Mouse (Mus musculus) heart, adult 2 months (tissue): ENCODE results near the gene Myo18b. TPM values are rescaled to one million over a fixed set of nuclear protein-coding genes. Genes with fewer than 3 reads are reported as not detected.

Source experiments
- DNase-seq, 2 experiments: peaks; one replicate each; pipeline ENCODE4 v3.0.0; 2021
- H3K27ac ChIP-seq: fragments of 200-600 bp; 2 replicates; pipeline ENCODE4 v1.8.1; 2022
- H3K27me3 ChIP-seq: fragments of 200-500 bp; 2 replicates; pipeline ENCODE4 v1.6.1; 2012; ENCODE audit warnings: mild to moderate bottlenecking, low read length, inconsistent platforms, mixed read lengths; ENCODE audit not compliant: control insufficient read depth, insufficient read depth
- H3K36me3 ChIP-seq: fragments of 200-500 bp; 2 replicates; pipeline ENCODE4 v1.6.1; 2012; ENCODE audit warnings: low read length, inconsistent platforms; ENCODE audit not compliant: control insufficient read depth, insufficient read depth
- H3K4me1 ChIP-seq: fragments of 200-500 bp; 2 replicates; pipeline ENCODE4 v1.6.1; 2011; ENCODE audit warnings: low read length; ENCODE audit not compliant: control insufficient read depth, insufficient read depth
- H3K4me3 ChIP-seq: fragments of 200-600 bp; 2 replicates; pipeline ENCODE4 v1.8.1; 2022
- H3K79me2 ChIP-seq: fragments of 200-500 bp; replicated peaks from 2 replicates; pipeline ENCODE4 v1.6.1; 2012; ENCODE audit warnings: mild to moderate bottlenecking, inconsistent platforms, low read length, moderate library complexity, mixed read lengths; ENCODE audit not compliant: control insufficient read depth, insufficient read depth
- H3K9ac ChIP-seq: fragments of 200-500 bp; 2 replicates; pipeline ENCODE4 v1.6.1; 2012; ENCODE audit warnings: low read depth, mild to moderate bottlenecking, control low read depth, inconsistent platforms, low read length, mixed read lengths
- CTCF ChIP-seq: fragments of 200-600 bp; IDR thresholded peaks from 2 replicates; pipeline ENCODE4 v1.8.1; 2022; ENCODE audit warnings: antibody characterized with exemption, mild to moderate bottlenecking, moderate library complexity
- EP300 ChIP-seq: fragments of 200-500 bp; IDR thresholded peaks from 2 replicates; pipeline ENCODE4 v1.6.1; 2011; ENCODE audit warnings: low read depth, low read length, control low read depth; ENCODE audit not compliant: insufficient read depth
- POLR2A ChIP-seq: fragments of 200-500 bp; IDR thresholded peaks from 2 replicates; pipeline ENCODE4 v1.6.1; 2011; ENCODE audit warnings: mild to moderate bottlenecking, low read depth, low read length, control low read depth; ENCODE audit not compliant: insufficient read depth
- WGBS: fragments of 180-500 bp; shearing (Covaris S2); methylation state at CpG from one replicate; pipeline ENCODE4 v1.1.7; 2018; 5-methylcytosine and 5-hydroxymethylcytosine counted together
- intact Hi-C: fragments of 180-260 bp; cut with DNase I; formaldehyde crosslinking; loops from one replicate; pipeline ENCODE4 v1.15.1; 2025
- polyA plus RNA-seq: library from polyadenylated mRNA; depleted of rRNA; stranded (reverse); fragments of >200 nt; gene quantifications from 2 replicates; pipeline ENCODE4 v1.2.3, GENCODE M21; 2012
- total RNA-seq, 2 experiments: library from RNA; stranded (reverse); gene quantifications; 2 replicates each; pipeline ENCODE4 v1.2.3; 2021

The Myo18b gene
- total and polyA plus RNA-seq, 3 experiments, result 74.3 to 235 (median 198) TPM

DNA sequence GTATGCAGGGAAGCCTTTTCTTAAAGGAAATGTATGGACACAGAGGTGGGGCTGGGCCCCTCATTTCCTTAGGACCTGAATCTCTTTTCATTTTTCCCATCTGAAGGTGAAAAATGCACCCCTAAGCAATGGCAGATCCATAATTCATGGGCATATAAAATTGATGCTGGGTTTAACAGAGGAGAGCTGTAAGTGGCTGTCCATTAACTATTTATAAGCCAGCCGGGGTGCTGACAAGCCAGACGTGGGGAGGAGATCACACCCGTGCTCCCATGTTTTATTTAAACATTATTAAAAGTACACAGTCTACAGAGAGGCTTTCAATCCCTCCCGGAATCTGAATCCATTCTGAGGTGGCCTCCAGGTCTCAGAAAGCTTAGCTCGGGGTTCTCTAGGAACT, 146.5 kb downstream of the Myo18b start:
- Histone ChIP-seq H3K27ac (no peak overlapping the region), H3K36me3 (no peaks in the 10 kb centered on the region), H3K79me2 (no peaks in the 10 kb centered on the region), H3K9ac (no peak overlapping the region), H3K4me3 (no peak overlapping the region), H3K27me3 (no peaks in the 10 kb centered on the region), H3K4me1 (no peaks in the 10 kb centered on the region)
- no peak for DNase-seq
- 74% methylated on average over 5 of the region's 5 CpGs for WGBS
- intact Hi-C loops, result no loop called here
- TF ChIP-seq POLR2A, result no peak
- TF ChIP-seq CTCF, result no peak
- TF ChIP-seq EP300, result no peak

DNA sequence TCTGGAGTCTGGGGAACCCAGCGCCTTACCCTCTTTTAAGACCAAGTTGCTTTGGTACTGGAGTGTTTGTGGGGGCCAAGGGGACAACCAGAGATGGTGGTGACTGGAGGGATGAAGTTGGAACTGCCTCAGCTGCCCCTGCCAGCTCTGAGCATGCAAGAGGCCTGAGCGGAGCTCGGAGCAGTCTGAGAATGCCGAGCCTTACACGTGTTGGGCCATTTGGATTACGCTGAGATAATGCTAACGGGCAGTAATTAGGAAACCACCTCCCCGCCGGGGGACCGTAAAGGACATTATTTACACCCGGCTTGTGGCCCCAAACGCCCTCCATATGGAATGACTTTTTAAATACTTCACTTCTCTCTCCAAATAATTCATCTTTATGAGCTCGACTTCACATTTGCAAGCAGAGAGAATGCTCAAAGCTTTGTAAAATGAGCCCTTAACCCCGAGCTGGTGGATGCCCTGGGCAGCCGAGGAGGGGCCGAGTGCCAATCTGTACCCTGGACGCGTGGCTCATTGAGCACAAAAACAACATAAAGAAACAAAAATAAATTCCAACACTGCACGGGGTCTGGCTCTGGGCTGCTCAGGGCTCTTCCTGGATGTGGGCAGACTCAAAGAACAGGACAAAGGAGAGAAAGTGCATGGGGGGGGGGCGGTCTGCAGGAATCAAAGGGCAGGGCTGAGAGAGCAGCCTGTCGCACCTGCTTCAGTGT, 148.0 kb downstream of the Myo18b start:
- Histone ChIP-seq H3K36me3 (no peaks in the 10 kb centered on the region), H3K79me2 (no peaks in the 10 kb centered on the region), H3K4me3 (no peak overlapping the region), H3K27me3 (no peaks in the 10 kb centered on the region), H3K9ac (no peak overlapping the region), H3K27ac (no peak overlapping the region), H3K4me1 (no peaks in the 10 kb centered on the region)
- DNase-seq, result no peak
- 48% methylated on average over 21 of the region's 21 CpGs for WGBS
- intact Hi-C loops, result no loop called here
- no peak for TF ChIP-seq POLR2A
- no peak for TF ChIP-seq CTCF
- TF ChIP-seq EP300, result no peak

DNA sequence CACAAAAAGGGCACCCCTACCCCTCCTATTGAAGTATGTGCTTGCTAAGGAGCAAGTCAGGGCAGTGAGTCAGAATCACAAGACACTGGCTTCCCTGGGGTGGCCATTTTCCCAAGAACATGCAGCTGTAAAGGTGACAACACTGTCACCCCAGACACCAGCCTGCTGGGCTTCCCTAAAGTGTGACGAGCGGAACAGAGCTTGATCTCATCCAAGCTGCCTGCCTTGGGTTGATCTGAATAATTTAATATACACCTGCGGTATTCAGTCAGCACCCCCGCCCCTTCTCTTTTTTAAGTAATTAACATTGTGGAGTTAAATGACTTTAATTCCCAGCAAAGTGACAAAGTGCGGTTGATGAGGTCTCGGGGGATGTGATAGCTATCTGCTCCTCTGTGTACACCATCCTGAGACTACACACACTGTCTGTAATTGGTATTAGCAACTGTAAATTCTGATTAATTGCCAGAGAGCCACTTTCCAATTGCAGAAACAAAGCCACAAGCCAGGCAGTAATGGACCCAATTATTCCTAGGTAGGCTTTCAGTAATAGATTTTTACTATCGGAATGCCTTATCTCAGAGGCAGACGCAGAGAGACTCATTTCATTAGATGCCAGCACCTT, 148.7 kb downstream of the Myo18b start:
- 68% methylated on average over 8 of the region's 8 CpGs for WGBS
- Histone ChIP-seq H3K36me3 (no peaks in the 10 kb centered on the region), H3K4me1 (no peaks in the 10 kb centered on the region), H3K4me3 (no peak overlapping the region), H3K27ac (no peak overlapping the region), H3K79me2 (no peaks in the 10 kb centered on the region), H3K27me3 (no peaks in the 10 kb centered on the region), H3K9ac (no peak overlapping the region)
- intact Hi-C loops, result no loop called here
- no peak for TF ChIP-seq EP300
- no peak for TF ChIP-seq POLR2A
- no peak for TF ChIP-seq CTCF
- DNase-seq, result no peak

DNA sequence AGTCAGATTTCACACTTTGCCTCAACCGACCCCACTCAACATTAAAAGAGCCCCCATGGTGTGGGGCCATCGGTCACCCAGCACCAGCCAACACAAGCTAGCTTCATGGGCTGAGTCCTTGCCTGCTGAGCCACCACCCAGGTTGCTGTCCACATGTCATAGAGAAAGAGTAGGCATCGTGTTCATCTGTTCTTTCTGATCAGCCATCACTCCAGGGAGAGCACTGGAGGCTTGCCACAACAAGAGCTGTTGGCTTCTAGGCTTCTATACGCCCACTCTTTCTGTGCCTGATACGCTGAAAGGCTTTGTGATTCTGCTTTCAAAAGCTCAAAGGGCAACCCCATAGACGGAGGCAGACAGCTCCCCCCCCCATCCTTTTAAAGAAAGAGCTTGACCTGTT, 151.0 kb downstream of the Myo18b start:
- intact Hi-C loops, result no loop called here
- TF ChIP-seq POLR2A, result no peak
- TF ChIP-seq CTCF, result no peak
- TF ChIP-seq EP300, result no peak
- DNase-seq, result no peak
- no peaks in the 10 kb centered on the region for H3K27me3 ChIP-seq
- no peaks in the 10 kb centered on the region for H3K4me1 ChIP-seq
- H3K4me3 ChIP-seq, result no peak overlapping the region
- no peaks in the 10 kb centered on the region for H3K79me2 ChIP-seq
- no peaks in the 10 kb centered on the region for H3K36me3 ChIP-seq
- no peak overlapping the region for H3K9ac ChIP-seq
- no peak overlapping the region for H3K27ac ChIP-seq
- WGBS, result 76% methylated on average over 6 of the region's 6 CpGs

DNA sequence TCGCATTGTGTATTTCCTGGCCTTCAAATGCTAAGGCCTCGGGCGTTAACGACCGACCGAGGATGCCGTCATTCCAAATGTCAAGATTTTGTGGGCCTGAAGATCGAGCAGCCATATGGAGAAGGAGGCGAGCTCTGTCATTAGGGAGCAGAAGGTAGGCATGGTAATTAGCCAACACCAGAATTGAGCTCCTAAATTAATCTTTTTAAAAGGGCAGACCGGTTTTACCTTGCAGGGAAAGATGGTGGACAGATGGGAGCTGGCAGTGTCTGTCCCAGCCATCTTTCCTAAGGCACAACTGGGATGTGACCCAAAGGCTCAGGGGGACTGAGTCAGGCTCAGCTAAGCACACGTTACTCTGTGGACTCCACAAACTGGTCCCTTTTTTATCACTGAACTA, 151.6 kb downstream of the Myo18b start:
- Histone ChIP-seq H3K79me2 (no peaks in the 10 kb centered on the region), H3K4me3 (no peak overlapping the region), H3K27me3 (no peaks in the 10 kb centered on the region), H3K9ac (no peak overlapping the region), H3K4me1 (no peaks in the 10 kb centered on the region), H3K27ac (no peak overlapping the region), H3K36me3 (no peaks in the 10 kb centered on the region)
- no peak for DNase-seq
- 89% methylated on average over 11 of the region's 11 CpGs for WGBS
- intact Hi-C loops, result no loop called here
- TF ChIP-seq CTCF, result no peak
- TF ChIP-seq POLR2A, result no peak
- TF ChIP-seq EP300, result no peak

DNA sequence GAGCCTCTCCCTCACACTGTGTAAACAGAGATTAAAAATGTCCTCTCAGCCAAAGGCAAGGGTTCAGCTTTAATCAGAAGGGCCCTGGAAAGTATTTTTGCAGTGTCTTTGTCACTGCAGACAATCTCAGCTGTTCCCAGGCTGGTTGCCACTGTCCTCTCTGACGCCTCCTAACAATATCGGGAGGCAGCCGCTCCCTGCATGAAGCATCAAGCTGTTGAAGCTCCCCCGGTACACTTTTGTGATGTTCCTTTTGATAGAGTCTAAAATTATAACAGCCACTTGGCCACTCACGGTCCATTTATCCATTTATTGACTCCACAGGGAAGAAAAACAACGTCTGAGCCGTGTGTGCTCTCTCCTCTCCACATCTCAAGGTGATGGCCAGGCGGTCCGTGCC, 153.0 kb downstream of the Myo18b start:
- WGBS, result 52% methylated on average over 9 of the region's 9 CpGs
- Histone ChIP-seq H3K27me3 (no peaks in the 10 kb centered on the region), H3K36me3 (no peaks in the 10 kb centered on the region), H3K4me1 (no peaks in the 10 kb centered on the region), H3K9ac (no peak overlapping the region), H3K4me3 (no peak overlapping the region), H3K79me2 (no peaks in the 10 kb centered on the region), H3K27ac (no peak overlapping the region)
- TF ChIP-seq CTCF (no peak), EP300 (no peak), POLR2A (no peak)
- intact Hi-C loops, result no loop called here
- no peak for DNase-seq
